Mouse (Mus musculus): ENCODE measurements at regions not wholly inside any gene's neighbourhood (a gene's known extent, or its start where the extent isn't known, plus 50 kb on each side); places are given as distances from the start of the nearest gene placed in this dataset.

GRCm38 (mm10) chr12:10584026-10584425, 193.5 kb downstream of the Rdh14 start:
- Histone ChIP-seq H3K4me1 (replicated peaks; ENCODE audit: control insufficient read depth, insufficient read depth, low read length) (no peaks in the 10 kb centered on the region), H3K36me3 (ENCODE audit: control insufficient read depth, insufficient read depth, low read length) (no peaks in the 10 kb centered on the region)
- ATAC-seq (replicated peaks; ENCODE audit: low FRiP score) = no peak

GRCm38 (mm10) chr12:10589537-10589936, 199.0 kb downstream of the Rdh14 start:
- peak; percentile 88 for ATAC-seq (replicated peaks; ENCODE audit: low FRiP score)

More at GRCm38 (mm10) chr12:10584026-10584425, 193.5 kb downstream of the Rdh14 start:
- WGBS = 74% methylated on average over 7 of the region's 7 CpGs
- Histone ChIP-seq H3K9ac (ENCODE audit: low read length) (no peak overlapping the region), H3K4me3 (ENCODE audit: low read depth, low read length) (no peak overlapping the region), H3K4me2 (ENCODE audit: low read depth, low read length, severe bottlenecking) (no peak overlapping the region), H3K27ac (ENCODE audit: low read depth, low read length) (no peak overlapping the region), H3K27me3 (ENCODE audit: control insufficient read depth, insufficient read depth, low read length) (no peaks in the 10 kb centered on the region), H3K9me3 (ENCODE audit: control insufficient read depth, low read length) (no peaks in the 10 kb centered on the region)
- no peak for DNase-seq (ENCODE audit: low spot score)

GRCm38 (mm10) chr12:10597976-10598746, 207.6 kb downstream of the Rdh14 start:
- ATAC-seq (replicated peaks; ENCODE audit: low FRiP score) = peak; percentile 73

More at GRCm38 (mm10) chr12:10589537-10589936, 199.0 kb downstream of the Rdh14 start:
- Histone ChIP-seq H3K4me1 (replicated peaks; ENCODE audit: control insufficient read depth, insufficient read depth, low read length) (no peaks in the 10 kb centered on the region), H3K4me3 (ENCODE audit: low read depth, low read length) (no peak overlapping the region), H3K4me2 (ENCODE audit: low read depth, low read length, severe bottlenecking) (no peak overlapping the region), H3K27me3 (ENCODE audit: control insufficient read depth, insufficient read depth, low read length) (no peaks in the 10 kb centered on the region), H3K9me3 (ENCODE audit: control insufficient read depth, low read length) (no peaks in the 10 kb centered on the region), H3K27ac (ENCODE audit: low read depth, low read length) (no peak overlapping the region), H3K9ac (ENCODE audit: low read length) (no peak overlapping the region), H3K36me3 (ENCODE audit: control insufficient read depth, insufficient read depth, low read length) (no peaks in the 10 kb centered on the region)
- WGBS = 40% methylated on average over 8 of the region's 8 CpGs
- DNase-seq (ENCODE audit: low spot score) = peak; percentile 73

GRCm38 (mm10) chr12:10600111-10600510, 209.5 kb downstream of the Rdh14 start:
- DNase-seq (ENCODE audit: low spot score) = no peak
- Histone ChIP-seq H3K4me1 (replicated peaks; ENCODE audit: control insufficient read depth, insufficient read depth, low read length) (no peaks in the 10 kb centered on the region), H3K4me2 (ENCODE audit: low read depth, low read length, severe bottlenecking) (no peak overlapping the region), H3K9ac (ENCODE audit: low read length) (no peak overlapping the region), H3K9me3 (ENCODE audit: control insufficient read depth, low read length) (no peaks in the 10 kb centered on the region), H3K27ac (ENCODE audit: low read depth, low read length) (no peak overlapping the region), H3K27me3 (ENCODE audit: control insufficient read depth, insufficient read depth, low read length) (no peaks in the 10 kb centered on the region), H3K36me3 (ENCODE audit: control insufficient read depth, insufficient read depth, low read length) (no peaks in the 10 kb centered on the region), H3K4me3 (ENCODE audit: low read depth, low read length) (no peak overlapping the region)
- ATAC-seq (replicated peaks; ENCODE audit: low FRiP score) = no peak
- whole genome bisulfite sequencing = 86% methylated on average over 6 of the region's 6 CpGs

More at GRCm38 (mm10) chr12:10597976-10598746, 207.6 kb downstream of the Rdh14 start:
- peak; percentile 76 for DNase-seq (ENCODE audit: low spot score)
- H3K4me2 ChIP-seq (ENCODE audit: low read depth, low read length, severe bottlenecking) = no peak overlapping the region
- no peak overlapping the region for H3K27ac ChIP-seq (ENCODE audit: low read depth, low read length)
- H3K36me3 ChIP-seq (ENCODE audit: control insufficient read depth, insufficient read depth, low read length) = no peaks in the 10 kb centered on the region
- 15% methylated on average over 7 of the region's 7 CpGs for WGBS
- no peak overlapping the region for H3K4me3 ChIP-seq (ENCODE audit: low read depth, low read length)
- no peaks in the 10 kb centered on the region for H3K27me3 ChIP-seq (ENCODE audit: control insufficient read depth, insufficient read depth, low read length)
- no peak overlapping the region for H3K9ac ChIP-seq (ENCODE audit: low read length)
- H3K4me1 ChIP-seq (replicated peaks; ENCODE audit: control insufficient read depth, insufficient read depth, low read length) = no peaks in the 10 kb centered on the region
- H3K9me3 ChIP-seq (ENCODE audit: control insufficient read depth, low read length) = no peaks in the 10 kb centered on the region

- ATAC-seq (replicated peaks; ENCODE audit: low FRiP score) (no peak), DNase-seq (ENCODE audit: low spot score) (no peak)
- no peak overlapping the region for H3K4me2 ChIP-seq (ENCODE audit: low read depth, low read length, severe bottlenecking)
- no peaks in the 10 kb centered on the region for H3K36me3 ChIP-seq (ENCODE audit: control insufficient read depth, insufficient read depth, low read length)
- no peak overlapping the region for H3K9ac ChIP-seq (ENCODE audit: low read length)
- no peaks in the 10 kb centered on the region for H3K9me3 ChIP-seq (ENCODE audit: control insufficient read depth, low read length)
- no peak overlapping the region for H3K4me3 ChIP-seq (ENCODE audit: low read depth, low read length)
- no peaks in the 10 kb centered on the region for H3K27me3 ChIP-seq (ENCODE audit: control insufficient read depth, insufficient read depth, low read length)
- H3K27ac ChIP-seq (ENCODE audit: low read depth, low read length) = no peak overlapping the region
- no peaks in the 10 kb centered on the region for H3K4me1 ChIP-seq (replicated peaks; ENCODE audit: control insufficient read depth, insufficient read depth, low read length)
Measured at GRCm38 (mm10) chr12:10618319-10618718, 227.7 kb downstream of the Rdh14 start.

GRCm38 (mm10) chr12:10620541-10620940, 230.0 kb downstream of the Rdh14 start:
- Histone ChIP-seq H3K27ac (ENCODE audit: low read depth, low read length) (no peak overlapping the region), H3K27me3 (ENCODE audit: control insufficient read depth, insufficient read depth, low read length) (no peaks in the 10 kb centered on the region), H3K9ac (ENCODE audit: low read length) (no peak overlapping the region), H3K36me3 (ENCODE audit: control insufficient read depth, insufficient read depth, low read length) (no peaks in the 10 kb centered on the region), H3K4me2 (ENCODE audit: low read depth, low read length, severe bottlenecking) (no peak overlapping the region), H3K4me3 (ENCODE audit: low read depth, low read length) (no peak overlapping the region), H3K9me3 (ENCODE audit: control insufficient read depth, low read length) (no peaks in the 10 kb centered on the region), H3K4me1 (replicated peaks; ENCODE audit: control insufficient read depth, insufficient read depth, low read length) (no peaks in the 10 kb centered on the region)
- 90% methylated on average over 3 of the region's 3 CpGs for WGBS
- no peak for ATAC-seq (replicated peaks; ENCODE audit: low FRiP score)
- DNase-seq (ENCODE audit: low spot score) = no peak

GRCm38 (mm10) chr12:10638591-10638990, 248.0 kb downstream of the Rdh14 start:
- Histone ChIP-seq H3K4me3 (ENCODE audit: low read depth, low read length) (no peak overlapping the region), H3K4me1 (replicated peaks; ENCODE audit: control insufficient read depth, insufficient read depth, low read length) (no peaks in the 10 kb centered on the region), H3K9ac (ENCODE audit: low read length) (no peak overlapping the region), H3K27ac (ENCODE audit: low read depth, low read length) (no peak overlapping the region), H3K9me3 (ENCODE audit: control insufficient read depth, low read length) (no peaks in the 10 kb centered on the region), H3K36me3 (ENCODE audit: control insufficient read depth, insufficient read depth, low read length) (no peaks in the 10 kb centered on the region), H3K4me2 (ENCODE audit: low read depth, low read length, severe bottlenecking) (no peak overlapping the region), H3K27me3 (ENCODE audit: control insufficient read depth, insufficient read depth, low read length) (no peaks in the 10 kb centered on the region)
- DNase-seq (ENCODE audit: low spot score) = no peak
- ATAC-seq (replicated peaks; ENCODE audit: low FRiP score) = no peak
- 88% methylated on average over 3 of the region's 3 CpGs for WGBS

GRCm38 (mm10) chr12:10654466-10655184, 264.1 kb downstream of the Rdh14 start:
- no peak overlapping the region for H3K4me3 ChIP-seq (ENCODE audit: low read depth, low read length)
- H3K4me2 ChIP-seq (ENCODE audit: low read depth, low read length, severe bottlenecking) = no peak overlapping the region
- H3K9ac ChIP-seq (ENCODE audit: low read length) = no peak overlapping the region
- H3K36me3 ChIP-seq (ENCODE audit: control insufficient read depth, insufficient read depth, low read length) = no peaks in the 10 kb centered on the region
- H3K27ac ChIP-seq (ENCODE audit: low read depth, low read length) = no peak overlapping the region
- WGBS = 92% methylated on average over 6 of the region's 6 CpGs
- no peak for DNase-seq (ENCODE audit: low spot score)
- H3K27me3 ChIP-seq (ENCODE audit: control insufficient read depth, insufficient read depth, low read length) = no peaks in the 10 kb centered on the region
- H3K9me3 ChIP-seq (ENCODE audit: control insufficient read depth, low read length) = no peaks in the 10 kb centered on the region
- ATAC-seq (replicated peaks; ENCODE audit: low FRiP score) = no peak
- no peaks in the 10 kb centered on the region for H3K4me1 ChIP-seq (replicated peaks; ENCODE audit: control insufficient read depth, insufficient read depth, low read length)
